8 mouse cellular contexts compared by ENCODE assay signal in the genomic region with DNA sequence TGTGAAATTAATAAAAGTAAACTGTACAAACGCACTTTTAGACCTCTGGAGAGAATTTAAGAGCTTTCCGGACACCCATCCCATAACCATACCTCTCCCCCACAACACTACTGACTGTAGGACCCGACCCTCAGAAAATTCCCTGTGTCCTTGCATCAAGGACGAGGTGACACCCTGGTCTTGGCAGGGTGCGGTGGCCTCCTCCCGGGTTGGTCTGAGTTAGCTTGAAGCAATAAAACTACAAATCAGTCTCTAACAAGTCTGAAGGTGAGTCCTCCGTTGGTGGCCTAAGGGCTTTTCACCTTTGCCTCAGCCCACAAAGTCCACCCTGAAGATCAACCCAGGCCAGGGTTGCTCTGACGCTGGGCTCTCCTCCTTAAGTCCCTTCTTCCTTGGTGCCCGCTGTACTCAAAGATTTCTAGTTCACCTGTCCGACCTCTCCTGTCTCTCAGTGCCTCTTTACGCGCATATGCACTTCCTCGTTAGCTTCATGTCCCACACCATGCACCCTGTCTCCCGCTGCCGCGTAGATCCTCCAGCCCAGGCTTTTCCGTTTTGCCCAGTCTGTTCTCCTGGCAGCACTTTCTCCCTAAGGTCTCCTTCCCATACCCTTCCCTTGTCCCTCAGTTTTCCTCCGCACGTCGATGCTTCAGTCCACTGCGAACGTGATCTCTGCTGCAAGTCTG. TPM values are rescaled to one million over a fixed set of nuclear protein-coding genes. Genes with fewer than 3 reads are reported as not detected.
A peak's percentile ranks its signal among the peaks of the same experiment; 100 is the strongest.
DNase-seq lines count a peak whose midpoint lies in the region; ATAC-seq and TF ChIP-seq lines count a peak whose summit lies in the region.

No protein-coding gene starts in this region.

- no peak for ATAC-seq in lung, embryonic 15.5 days (ENCODE audit: borderline replicate concordance, extremely low read depth, low FRiP score, low TSS enrichment)
- peak; percentile 12; the same call in 1 of the 2 replicates for ATAC-seq in erythroblast, adult 5-6 weeks (replicated peaks; ENCODE audit: low FRiP score, poor library complexity, severe bottlenecking)
- peak; percentile 37 for ATAC-seq in intestine, postnatal 0 days
- ATAC-seq in megakaryocyte, adult 5-6 weeks (ENCODE audit: poor library complexity, severe bottlenecking), result peak; percentile 22
- no peak for ATAC-seq in inflammation-experienced regulatory T-cells, adult 6 months

- no peaks in the 10 kb centered on the region for H3K36me3 ChIP-seq in lung, embryonic 15.5 days
- H3K36me3 ChIP-seq in intestine, postnatal 0 days (ENCODE audit: control insufficient read depth, insufficient read depth), result no peaks in the 10 kb centered on the region

- H3K9ac ChIP-seq in lung, embryonic 15.5 days, result peak overlapping the region; percentile 83
- H3K9ac ChIP-seq in intestine, postnatal 0 days (ENCODE audit: low read depth, low read length), result peak overlapping the region; percentile 90

- WGBS in lung, embryonic 15.5 days, result 15% methylated on average over 22 of the region's 22 CpGs
- WGBS in intestine, postnatal 0 days, result 11% methylated on average over 22 of the region's 22 CpGs

- H3K9me3 ChIP-seq in lung, embryonic 15.5 days, result no peaks in the 10 kb centered on the region
- H3K9me3 ChIP-seq in intestine, postnatal 0 days (ENCODE audit: control insufficient read depth), result no peaks in the 10 kb centered on the region

- peak overlapping the region; percentile 63; the same call in 1 of the 2 replicates for H3K27ac ChIP-seq in lung, embryonic 15.5 days
- peak overlapping the region; percentile 89 for H3K27ac ChIP-seq in intestine, postnatal 0 days (ENCODE audit: low read depth, low read length)

- peak overlapping the region; percentile 94 for H3K4me2 ChIP-seq in lung, embryonic 15.5 days
- H3K4me2 ChIP-seq in intestine, postnatal 0 days (replicated peaks; ENCODE audit: low read depth), result peak overlapping the region; percentile 97

- TF ChIP-seq CTCF in intestine, postnatal 0 days (IDR thresholded peaks at IDR 0.05; ENCODE audit: low read depth), result no peak

- no peaks in the 10 kb centered on the region for H3K27me3 ChIP-seq in lung, embryonic 15.5 days
- no peaks in the 10 kb centered on the region for H3K27me3 ChIP-seq in intestine, postnatal 0 days (replicated peaks; ENCODE audit: control insufficient read depth, insufficient read depth, low read length)

- H3K4me3 ChIP-seq in lung, embryonic 15.5 days, result peak overlapping the region; percentile 98
- peak overlapping the region; percentile 88 for H3K4me3 ChIP-seq in intestine, postnatal 0 days (ENCODE audit: low read depth, low read length)

- peaks cover 31% of the 10 kb centered on the region for H3K4me1 ChIP-seq in lung, embryonic 15.5 days
- peaks cover 8% of the 10 kb centered on the region; the same call in 1 of the 2 replicates for H3K4me1 ChIP-seq in intestine, postnatal 0 days (replicated peaks; ENCODE audit: control insufficient read depth, insufficient read depth, low read length)

- DNase-seq in lung, adult 18-20 months, result no peak
- no peak for DNase-seq in embryo, embryonic 10.5 days (ENCODE audit: low spot score)
- no peak for DNase-seq in urinary bladder, postnatal 4 days (ENCODE audit: low spot score in 2 of 2)

RNA-seq across cellular contexts. Expression of a gene that starts 1.0 kb away (rescaled TPM):
- polyA plus RNA-seq in lung, embryonic 15.5 days (2015; fragmentation: Nextera tagmentation; extraction: Ambion mirVana), result 10.4 and 11.6 TPM in 2 replicates
- 4.8 and 7.9 TPM in 2 replicates for total RNA-seq in erythroblast, adult 5-6 weeks (2015; ENCODE audit: low replicate concordance)
- total RNA-seq in erythroblast, adult 5-6 weeks (2017; ENCODE audit: low replicate concordance), result 4.4 and 4.7 TPM in 2 replicates
- 19.3 and 21.2 TPM in 2 replicates for polyA plus RNA-seq in intestine, postnatal 0 days (2015; fragmentation: Nextera tagmentation; extraction: Ambion mirVana)
- total RNA-seq in megakaryocyte, adult 5-6 weeks (2015), result 23.2 and 25.0 TPM in 2 replicates
- 17.1 and 18.6 TPM in 2 replicates for total RNA-seq in megakaryocyte, adult 5-6 weeks (2017)
- polyA plus RNA-seq in inflammation-experienced regulatory T-cells, adult 6 months (2017; shearing (Covaris generic)), result 1 to 10 TPM; 4.9 to 6.9 (median 6.7) TPM

RNA-seq across cellular contexts. Expression of a gene that starts 32.2 kb away (rescaled TPM):
- polyA plus RNA-seq in lung, embryonic 15.5 days (2015; fragmentation: Nextera tagmentation; extraction: Ambion mirVana), result 0.36 TPM in 2 replicates
- total RNA-seq in erythroblast, adult 5-6 weeks (2015; ENCODE audit: low replicate concordance), result not detected in 2 replicates
- not detected in 2 replicates for total RNA-seq in erythroblast, adult 5-6 weeks (2017; ENCODE audit: low replicate concordance)
- polyA plus RNA-seq in intestine, postnatal 0 days (2015; fragmentation: Nextera tagmentation; extraction: Ambion mirVana), result 17.4 and 20.7 TPM in 2 replicates
- total RNA-seq in megakaryocyte, adult 5-6 weeks (2015), result not detected in 2 replicates
- not detected in 2 replicates for total RNA-seq in megakaryocyte, adult 5-6 weeks (2017)
- polyA plus RNA-seq in inflammation-experienced regulatory T-cells, adult 6 months (2017; shearing (Covaris generic)), result not detected

Comparison
In these comparisons a context has a peak if more than half of its experiments do, and no peak if none do; other contexts are left out.
1. ATAC-seq: peak in erythroblast, adult 5-6 weeks (single experiment), intestine, postnatal 0 days (single experiment) and megakaryocyte, adult 5-6 weeks (single experiment); none in lung, embryonic 15.5 days (single experiment) and inflammation-experienced regulatory T-cells, adult 6 months (single experiment).
2. RNA of a gene that starts 32.2 kb away (polyA plus RNA-seq): 17.4 to 20.7 TPM in intestine, postnatal 0 days; 0.36 TPM in lung, embryonic 15.5 days and not detected in inflammation-experienced regulatory T-cells, adult 6 months; every median in the first group is over 10 times any median in the second.